Mouse (Mus musculus): ENCODE data around the gene Dhrs11. TPM values are rescaled to one million over a fixed set of nuclear protein-coding genes. Genes with fewer than 3 reads are reported as not detected.

The Dhrs11 gene
- polyA plus RNA-seq, 1 experiment: 16.8 TPM

DNA sequence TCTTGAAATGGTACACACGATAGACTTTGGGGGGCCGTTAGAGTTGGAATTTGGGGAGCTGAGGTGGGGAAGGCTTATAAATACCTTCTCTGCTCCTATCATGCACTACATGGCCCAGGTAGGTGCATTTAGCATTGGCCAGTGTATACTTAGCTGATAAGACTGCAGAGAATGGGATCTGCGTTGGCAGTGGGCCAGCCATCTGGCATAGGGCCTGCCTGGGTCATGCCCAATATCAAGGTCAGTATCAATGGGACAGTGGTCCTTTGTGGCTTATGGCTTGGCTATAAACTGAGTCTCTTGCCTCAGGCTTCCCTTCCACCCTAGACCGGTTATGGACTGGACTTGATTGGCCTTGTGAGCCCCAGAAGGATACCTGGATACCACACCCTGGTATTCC lies 24.4 kb downstream of the Dhrs11 start:
- Histone ChIP-seq H3K27ac (ENCODE audit: insufficient read depth, low read depth, low read length) (no peak overlapping the region), H3K4me3 (ENCODE audit: insufficient read depth, low read length) (no peak overlapping the region), H3K4me1 (ENCODE audit: control insufficient read depth, insufficient read depth, low read length) (no peaks in the 10 kb centered on the region)
- TF ChIP-seq POLR2A (IDR thresholded peaks at IDR 0.05; ENCODE audit: borderline replicate concordance, low read depth, low read length) (no peak), CTCF (IDR thresholded peaks at IDR 0.05; ENCODE audit: low read depth, low read length) (no peak)

DNA sequence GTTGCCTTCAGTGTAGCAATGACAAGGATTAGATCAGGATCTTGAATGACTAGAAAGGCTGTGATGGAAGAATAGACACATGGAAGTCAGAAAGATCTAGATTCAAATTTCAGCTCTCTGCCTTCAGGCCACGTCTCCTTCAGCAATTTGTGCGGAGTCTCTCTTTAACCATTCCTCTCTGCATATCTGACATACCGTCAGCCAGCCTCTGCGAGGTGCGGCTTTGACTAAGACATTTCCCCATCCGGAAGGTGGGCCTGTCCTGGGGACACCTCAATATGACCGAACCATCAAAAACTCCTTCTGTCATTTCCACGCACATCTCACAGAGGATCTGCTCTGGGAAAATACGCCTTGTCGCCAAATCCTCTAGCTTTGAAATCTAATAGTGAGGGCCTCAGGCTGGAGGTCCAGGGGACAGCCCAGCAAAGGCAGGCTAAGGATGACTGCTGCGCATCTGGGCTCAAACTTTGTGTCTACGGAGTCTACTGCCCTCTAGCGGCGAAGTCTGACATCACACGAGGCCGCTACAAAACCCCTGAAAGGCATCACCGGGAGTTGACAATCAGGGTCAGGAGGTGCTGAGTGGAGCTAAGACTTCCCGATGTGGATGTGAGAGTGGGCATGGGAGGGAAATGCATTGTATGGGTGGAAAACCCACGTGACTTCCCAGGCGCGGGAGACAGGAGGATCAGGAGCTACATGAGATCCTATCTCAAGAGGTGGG lies 31.0 kb downstream of the Dhrs11 start:
- TF ChIP-seq CTCF (IDR thresholded peaks at IDR 0.05; ENCODE audit: low read depth, low read length) (peak; percentile 79), POLR2A (IDR thresholded peaks at IDR 0.05; ENCODE audit: borderline replicate concordance, low read depth, low read length) (no peak)
- Histone ChIP-seq H3K4me3 (ENCODE audit: insufficient read depth, low read length) (no peak overlapping the region), H3K4me1 (ENCODE audit: control insufficient read depth, insufficient read depth, low read length) (no peaks in the 10 kb centered on the region), H3K27ac (ENCODE audit: insufficient read depth, low read depth, low read length) (no peak overlapping the region)

- Histone ChIP-seq H3K4me1 (ENCODE audit: control insufficient read depth, insufficient read depth, low read length) (no peaks in the 10 kb centered on the region), H3K4me3 (ENCODE audit: insufficient read depth, low read length) (no peak overlapping the region), H3K27ac (ENCODE audit: insufficient read depth, low read depth, low read length) (no peak overlapping the region)
- TF ChIP-seq POLR2A (IDR thresholded peaks at IDR 0.05; ENCODE audit: borderline replicate concordance, low read depth, low read length) (no peak), CTCF (IDR thresholded peaks at IDR 0.05; ENCODE audit: low read depth, low read length) (no peak)
Measured at GRCm38 (mm10) chr11:84797026-84797425, 31.8 kb downstream of the Dhrs11 start.

DNA sequence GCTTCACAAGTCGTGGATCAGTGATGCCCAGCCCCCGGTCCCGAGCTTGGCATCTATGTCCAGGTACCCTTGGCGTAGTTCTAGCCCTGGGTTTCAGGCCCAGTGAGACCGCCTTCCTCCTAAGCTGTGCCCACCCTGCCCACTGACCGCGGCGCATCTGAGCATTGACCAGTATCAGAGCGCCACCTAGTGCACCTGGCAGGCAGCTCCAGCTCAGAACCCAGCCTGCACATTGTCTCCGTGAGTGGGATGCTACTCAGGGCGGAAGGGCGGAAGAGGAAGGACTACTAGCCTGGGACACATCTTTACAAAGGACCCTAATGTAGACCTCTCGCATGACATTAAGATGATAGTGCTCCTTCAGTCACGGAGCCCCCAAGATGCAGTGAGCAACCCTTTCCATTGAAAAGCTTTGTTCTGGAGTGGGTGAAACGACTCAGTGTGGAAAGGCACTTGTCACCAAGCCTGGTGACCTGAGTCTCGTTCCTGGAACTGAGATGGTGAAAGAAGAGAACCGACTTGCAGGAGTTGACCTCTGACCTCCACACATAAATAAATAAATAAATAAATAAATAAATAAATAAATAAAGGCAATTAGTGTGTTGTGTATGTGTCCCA lies 34.2 kb downstream of the Dhrs11 start:
- no peak overlapping the region for H3K27ac ChIP-seq (ENCODE audit: insufficient read depth, low read depth, low read length)
- no peaks in the 10 kb centered on the region for H3K4me1 ChIP-seq (ENCODE audit: control insufficient read depth, insufficient read depth, low read length)
- TF ChIP-seq CTCF (IDR thresholded peaks at IDR 0.05; ENCODE audit: low read depth, low read length) (peak; percentile 85), POLR2A (IDR thresholded peaks at IDR 0.05; ENCODE audit: borderline replicate concordance, low read depth, low read length) (no peak)
- no peak overlapping the region for H3K4me3 ChIP-seq (ENCODE audit: insufficient read depth, low read length)

GRCm38 (mm10) chr11:84793545-84793944 lies 35.2 kb downstream of the Dhrs11 start:
- Histone ChIP-seq H3K4me1 (ENCODE audit: control insufficient read depth, insufficient read depth, low read length) (no peaks in the 10 kb centered on the region), H3K4me3 (ENCODE audit: insufficient read depth, low read length) (no peak overlapping the region), H3K27ac (ENCODE audit: insufficient read depth, low read depth, low read length) (no peak overlapping the region)
- no peak for TF ChIP-seq POLR2A (IDR thresholded peaks at IDR 0.05; ENCODE audit: borderline replicate concordance, low read depth, low read length)
- no peak for TF ChIP-seq CTCF (IDR thresholded peaks at IDR 0.05; ENCODE audit: low read depth, low read length)

DNA sequence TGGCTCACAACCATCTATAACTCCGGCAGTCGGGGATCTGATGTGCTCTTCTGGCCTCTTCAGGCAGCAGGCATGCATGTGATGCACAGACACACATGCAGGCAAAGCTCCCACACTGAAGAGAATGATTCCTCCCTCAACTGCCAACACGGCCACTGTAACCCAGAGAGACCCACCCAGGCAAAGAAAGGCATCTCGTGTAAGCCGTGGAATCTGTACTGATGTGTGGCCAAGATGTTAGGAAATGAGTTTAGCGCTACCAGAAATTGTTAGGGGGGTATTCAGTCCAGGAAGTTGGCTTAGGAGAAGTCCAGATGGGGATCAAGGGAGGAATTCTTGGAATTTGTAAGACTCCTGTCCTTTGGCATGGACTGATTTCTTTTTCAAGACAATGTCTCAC lies 38.4 kb downstream of the Dhrs11 start:
- no peak overlapping the region for H3K27ac ChIP-seq (ENCODE audit: insufficient read depth, low read depth, low read length)
- H3K4me1 ChIP-seq (ENCODE audit: control insufficient read depth, insufficient read depth, low read length): no peaks in the 10 kb centered on the region
- no peak for TF ChIP-seq POLR2A (IDR thresholded peaks at IDR 0.05; ENCODE audit: borderline replicate concordance, low read depth, low read length)
- no peak for TF ChIP-seq CTCF (IDR thresholded peaks at IDR 0.05; ENCODE audit: low read depth, low read length)
- no peak overlapping the region for H3K4me3 ChIP-seq (ENCODE audit: insufficient read depth, low read length)

DNA sequence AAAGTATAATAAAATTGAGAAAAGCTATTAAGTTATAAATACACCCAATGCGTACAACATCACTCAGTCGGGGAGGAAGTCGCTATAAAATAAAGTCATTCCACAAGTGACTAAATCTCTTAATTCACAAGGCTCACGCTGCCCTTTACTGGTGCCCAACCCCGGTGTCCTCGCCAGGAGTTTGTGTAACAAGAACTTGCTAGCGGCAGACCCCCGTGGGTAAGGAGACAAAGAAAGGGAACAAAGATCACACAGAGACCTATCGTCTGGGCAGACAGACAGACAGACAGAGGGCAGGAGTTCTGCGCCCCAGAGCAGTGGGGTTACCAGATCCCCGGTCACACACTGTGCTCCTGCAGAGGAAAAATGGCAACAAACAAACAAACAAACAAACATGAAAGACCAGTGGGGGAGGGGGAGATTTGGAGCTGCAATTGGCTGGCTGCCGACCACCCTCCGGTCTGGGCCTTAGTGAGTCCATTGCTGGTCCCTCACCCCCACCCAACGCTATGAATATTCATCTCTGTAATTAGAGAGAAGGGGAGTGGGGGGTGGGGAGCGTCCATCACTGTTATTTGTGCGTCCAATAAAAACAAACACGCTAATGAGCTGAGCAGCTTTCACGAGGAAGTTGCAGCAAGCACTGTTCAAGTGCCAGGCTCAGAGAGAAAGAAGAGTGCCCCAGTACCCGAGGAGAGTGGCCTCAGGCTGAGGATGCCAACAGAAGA lies 48.5 kb downstream of the Dhrs11 start:
- TF ChIP-seq CTCF (IDR thresholded peaks at IDR 0.05; ENCODE audit: low read depth, low read length) (no peak), POLR2A (IDR thresholded peaks at IDR 0.05; ENCODE audit: borderline replicate concordance, low read depth, low read length) (no peak)

DNA sequence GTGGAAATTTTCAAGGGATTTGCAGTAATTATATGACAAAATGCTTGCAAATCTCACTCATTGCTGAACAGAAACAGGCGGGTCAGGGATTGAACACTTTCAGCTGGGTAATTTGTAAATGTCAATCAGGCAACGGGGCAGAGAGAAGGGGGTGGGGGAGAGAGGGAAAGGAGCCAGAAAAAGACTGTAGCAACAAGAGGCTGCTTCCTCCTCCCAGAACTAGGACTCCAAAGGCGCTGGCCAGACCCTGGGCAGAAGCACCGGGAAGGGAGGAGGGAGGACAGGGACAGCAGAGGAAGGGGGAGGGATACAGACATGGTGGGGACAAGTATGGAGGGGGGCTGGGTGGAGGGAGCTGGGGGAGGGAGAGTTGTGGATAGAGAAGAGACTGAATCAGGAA lies 53.2 kb downstream of the Dhrs11 start:
- no peak for TF ChIP-seq CTCF (IDR thresholded peaks at IDR 0.05; ENCODE audit: low read depth, low read length)
- no peak for TF ChIP-seq POLR2A (IDR thresholded peaks at IDR 0.05; ENCODE audit: borderline replicate concordance, low read depth, low read length)

More for the DNA sequence above, 48.5 kb downstream of the Dhrs11 start:
- Histone ChIP-seq H3K27ac (ENCODE audit: insufficient read depth, low read depth, low read length) (no peak overlapping the region), H3K4me3 (ENCODE audit: insufficient read depth, low read length) (no peak overlapping the region), H3K4me1 (ENCODE audit: control insufficient read depth, insufficient read depth, low read length) (no peaks in the 10 kb centered on the region)

DNA sequence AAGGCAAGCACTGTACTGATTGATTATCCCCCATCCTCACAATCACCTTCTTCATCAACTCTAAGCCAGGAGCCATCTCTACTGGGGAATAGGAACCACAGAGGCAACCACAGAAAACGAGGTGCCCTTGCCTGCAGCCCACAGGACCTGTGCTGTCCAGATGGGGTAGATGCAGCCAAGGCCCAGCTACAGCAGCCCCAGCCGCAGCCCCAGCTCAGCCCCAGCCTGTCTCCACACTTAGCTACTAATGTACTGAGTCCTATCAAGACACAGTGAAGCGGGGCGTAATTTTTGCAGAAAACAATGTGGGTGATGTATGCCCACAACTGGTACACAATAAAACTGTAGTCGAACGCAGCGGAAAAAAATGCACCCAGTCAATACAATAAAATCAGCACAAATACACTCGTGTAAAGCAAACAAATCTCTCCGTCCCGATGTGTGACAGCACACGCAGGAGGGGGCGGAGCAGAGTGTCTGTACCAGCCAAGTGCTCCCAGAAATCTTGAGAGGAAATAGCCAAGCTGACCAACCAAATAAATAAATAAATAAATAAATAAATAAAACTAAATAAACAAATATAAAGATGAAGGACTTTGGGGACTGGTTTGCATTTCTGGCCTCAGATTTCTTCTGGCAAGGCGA lies 53.8 kb downstream of the Dhrs11 start:
- Histone ChIP-seq H3K27ac (ENCODE audit: insufficient read depth, low read depth, low read length) (no peak overlapping the region), H3K4me3 (ENCODE audit: insufficient read depth, low read length) (no peak overlapping the region), H3K4me1 (ENCODE audit: control insufficient read depth, insufficient read depth, low read length) (no peaks in the 10 kb centered on the region)
- TF ChIP-seq CTCF (IDR thresholded peaks at IDR 0.05; ENCODE audit: low read depth, low read length): no peak
- TF ChIP-seq POLR2A (IDR thresholded peaks at IDR 0.05; ENCODE audit: borderline replicate concordance, low read depth, low read length): no peak

More for the DNA sequence above, 53.2 kb downstream of the Dhrs11 start:
- Histone ChIP-seq H3K4me1 (ENCODE audit: control insufficient read depth, insufficient read depth, low read length) (no peaks in the 10 kb centered on the region), H3K4me3 (ENCODE audit: insufficient read depth, low read length) (no peak overlapping the region), H3K27ac (ENCODE audit: insufficient read depth, low read depth, low read length) (no peak overlapping the region)

Other genes with a start within 250 kb of the Dhrs11 start
- 6.5 and 7.8 TPM in 2 replicates for gene Mrm1, start 9.5 kb downstream of the Dhrs11 start, polyA plus RNA-seq (2012; ENCODE audit: insufficient read depth, insufficient read length, missing spikeins)
- gene Ggnbp2, start 41.8 kb upstream of the Dhrs11 start, polyA plus RNA-seq (2012; ENCODE audit: insufficient read depth, insufficient read length, missing spikeins): 88.5 and 105 TPM in 2 replicates
- gene Myo19, start 51.2 kb upstream of the Dhrs11 start, polyA plus RNA-seq (2012; ENCODE audit: insufficient read depth, insufficient read length, missing spikeins): 1.9 and 2.3 TPM in 2 replicates
- 2.6 and 4.0 TPM in 2 replicates for gene Pigw, start 51.3 kb upstream of the Dhrs11 start, polyA plus RNA-seq (2012; ENCODE audit: insufficient read depth, insufficient read length, missing spikeins)
- 12.1 and 15.0 TPM in 2 replicates for gene Znhit3, start 87.4 kb upstream of the Dhrs11 start, polyA plus RNA-seq (2012; ENCODE audit: insufficient read depth, insufficient read length, missing spikeins)
- gene Car4, start 128.8 kb upstream of the Dhrs11 start, polyA plus RNA-seq (2012; ENCODE audit: insufficient read depth, insufficient read length, missing spikeins): not detected in 2 replicates

Data from bone marrow macrophage, adult 2 months (primary cell).